Mouse (Mus musculus): ENCODE data around the gene Klhl34. TPM values are rescaled to one million over a fixed set of nuclear protein-coding genes. Genes with fewer than 3 reads are reported as not detected.
A peak's percentile ranks its signal among the peaks of the same experiment; 100 is the strongest.

Klhl34 gene
- polyA plus RNA-seq (2015; fragmentation: Nextera tagmentation; extraction: Ambion mirVana): 2.3 and 3.1 TPM in 2 replicates

DNA sequence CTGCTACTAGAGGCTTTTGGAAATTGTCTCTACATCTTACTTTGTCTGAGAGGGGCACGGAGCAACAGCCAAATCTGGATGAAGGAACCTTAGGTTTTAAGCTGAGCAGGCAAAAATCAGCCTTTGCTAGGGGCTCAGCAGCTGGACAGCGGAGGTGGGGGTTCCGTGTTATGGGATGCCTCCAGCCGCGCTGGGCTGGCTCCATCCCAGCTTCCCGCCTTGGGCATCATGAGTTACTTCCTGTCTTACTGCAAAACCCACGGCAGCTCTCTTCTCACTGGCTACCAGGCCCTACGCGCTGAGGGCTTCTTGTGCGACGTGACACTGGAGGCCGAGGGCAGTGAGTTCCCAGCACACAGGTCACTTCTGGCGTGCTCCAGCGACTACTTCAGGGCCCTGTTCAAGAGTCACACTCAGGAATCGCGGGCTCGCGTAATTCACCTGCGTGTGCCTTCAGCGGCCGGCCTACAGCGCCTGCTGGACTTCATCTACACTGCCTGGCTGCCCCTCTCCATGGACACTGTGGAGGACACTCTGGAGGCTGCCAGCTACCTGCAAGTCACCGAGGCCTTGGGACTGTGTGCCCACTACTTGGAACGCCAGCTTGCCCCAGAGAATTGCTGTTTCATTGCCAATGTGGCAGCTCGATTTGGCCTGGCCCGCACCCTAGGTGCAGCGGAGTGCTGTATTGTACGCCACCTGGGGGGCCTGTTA is at the start of gene Klhl34:
Gene Klhl34 (plus strand): TSS at position 229 of the 714 bp plus-strand sequence.
- 40% methylated on average over 28 of the region's 28 CpGs for WGBS
- no peaks in the 10 kb centered on the region for H3K36me3 ChIP-seq (ENCODE audit: control insufficient read depth, insufficient read depth)
- ATAC-seq: peak; percentile 49

DNA sequence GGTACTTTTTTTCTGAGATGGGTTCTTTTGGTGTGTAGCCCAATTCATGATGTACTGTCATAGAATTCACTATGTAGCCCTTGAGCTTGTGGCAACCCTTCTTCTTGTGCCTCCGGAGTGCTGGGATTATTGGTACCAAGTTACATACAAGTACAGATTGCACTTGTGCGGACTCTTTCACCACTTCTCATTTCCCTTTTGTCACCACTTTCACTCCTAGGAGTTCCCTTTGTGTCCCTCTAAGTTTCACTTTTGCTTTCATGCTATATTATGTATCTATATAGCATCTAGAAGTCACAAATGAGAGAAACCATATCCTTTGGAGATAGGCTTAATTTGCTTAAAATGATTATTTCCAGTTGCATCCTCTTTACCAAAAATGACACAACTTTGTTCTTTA is 16.6 kb upstream of the Klhl34 start:
- H3K27ac ChIP-seq (ENCODE audit: low read length): no peak overlapping the region
- no peaks in the 10 kb centered on the region for H3K27me3 ChIP-seq (replicated peaks; ENCODE audit: control insufficient read depth, insufficient read depth, low read length)
- H3K4me1 ChIP-seq (replicated peaks; ENCODE audit: control insufficient read depth, insufficient read depth, low read length): no peaks in the 10 kb centered on the region
- no peak overlapping the region for H3K4me3 ChIP-seq (replicated peaks; ENCODE audit: low read length)
- no peaks in the 10 kb centered on the region for H3K36me3 ChIP-seq (ENCODE audit: control insufficient read depth, insufficient read depth)
- 95% methylated on average over 2 of the region's 2 CpGs for WGBS
- H3K4me2 ChIP-seq (ENCODE audit: low read length): no peak overlapping the region
- no peaks in the 10 kb centered on the region for H3K9me3 ChIP-seq (ENCODE audit: control insufficient read depth, low read length)
- no peak overlapping the region for H3K9ac ChIP-seq (replicated peaks; ENCODE audit: low read depth, low read length)
- ATAC-seq: no peak

More for the DNA sequence above, at the start of gene Klhl34:
- H3K27ac ChIP-seq (ENCODE audit: low read length): no peak within 1 kb of the TSS
- 0 out of 2 replicates have a peak, but pooled peaks cover 2% of the 10 kb centered on the region for H3K27me3 ChIP-seq (replicated peaks; ENCODE audit: control insufficient read depth, insufficient read depth, low read length)
- peak within 1 kb of the TSS; percentile 22 for H3K4me3 ChIP-seq (replicated peaks; ENCODE audit: low read length)
- H3K4me2 ChIP-seq (ENCODE audit: low read length): peak within 1 kb of the TSS; percentile 50
- H3K9ac ChIP-seq (replicated peaks; ENCODE audit: low read depth, low read length): no peak within 1 kb of the TSS
- peaks cover 4% of the 10 kb centered on the region; the same call in 1 of the 2 replicates for H3K4me1 ChIP-seq (replicated peaks; ENCODE audit: control insufficient read depth, insufficient read depth, low read length)
- H3K9me3 ChIP-seq (ENCODE audit: control insufficient read depth, low read length): no peaks in the 10 kb centered on the region

DNA sequence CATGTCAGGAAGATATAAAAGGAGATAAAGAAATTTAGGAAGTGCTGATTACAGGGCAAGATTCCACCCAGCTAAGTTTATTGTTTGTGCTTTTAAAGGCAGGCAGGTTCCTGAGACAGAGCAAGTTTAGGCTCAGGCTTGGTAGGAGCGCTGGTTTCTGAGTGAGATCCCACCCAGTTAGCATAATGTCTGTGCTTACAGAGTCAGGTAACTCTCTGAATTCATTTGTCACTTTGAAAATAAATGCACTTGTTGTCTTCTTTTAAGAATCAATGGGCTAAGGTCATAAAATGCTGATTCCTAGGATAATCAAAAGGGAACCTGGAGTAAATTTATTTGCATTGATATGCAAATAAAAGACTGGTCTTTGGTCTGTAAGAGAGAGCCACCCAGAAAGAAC is 8.5 kb upstream of the Klhl34 start:
- H3K4me1 ChIP-seq (replicated peaks; ENCODE audit: control insufficient read depth, insufficient read depth, low read length): no peaks in the 10 kb centered on the region
- WGBS: 81% methylated on average over 1 of the region's 1 CpGs
- H3K4me2 ChIP-seq (ENCODE audit: low read length): no peak overlapping the region
- H3K27me3 ChIP-seq (replicated peaks; ENCODE audit: control insufficient read depth, insufficient read depth, low read length): no peaks in the 10 kb centered on the region
- no peak for ATAC-seq
- no peaks in the 10 kb centered on the region for H3K36me3 ChIP-seq (ENCODE audit: control insufficient read depth, insufficient read depth)
- no peaks in the 10 kb centered on the region for H3K9me3 ChIP-seq (ENCODE audit: control insufficient read depth, low read length)
- H3K4me3 ChIP-seq (replicated peaks; ENCODE audit: low read length): no peak overlapping the region
- no peak overlapping the region for H3K9ac ChIP-seq (replicated peaks; ENCODE audit: low read depth, low read length)
- H3K27ac ChIP-seq (ENCODE audit: low read length): no peak overlapping the region

DNA sequence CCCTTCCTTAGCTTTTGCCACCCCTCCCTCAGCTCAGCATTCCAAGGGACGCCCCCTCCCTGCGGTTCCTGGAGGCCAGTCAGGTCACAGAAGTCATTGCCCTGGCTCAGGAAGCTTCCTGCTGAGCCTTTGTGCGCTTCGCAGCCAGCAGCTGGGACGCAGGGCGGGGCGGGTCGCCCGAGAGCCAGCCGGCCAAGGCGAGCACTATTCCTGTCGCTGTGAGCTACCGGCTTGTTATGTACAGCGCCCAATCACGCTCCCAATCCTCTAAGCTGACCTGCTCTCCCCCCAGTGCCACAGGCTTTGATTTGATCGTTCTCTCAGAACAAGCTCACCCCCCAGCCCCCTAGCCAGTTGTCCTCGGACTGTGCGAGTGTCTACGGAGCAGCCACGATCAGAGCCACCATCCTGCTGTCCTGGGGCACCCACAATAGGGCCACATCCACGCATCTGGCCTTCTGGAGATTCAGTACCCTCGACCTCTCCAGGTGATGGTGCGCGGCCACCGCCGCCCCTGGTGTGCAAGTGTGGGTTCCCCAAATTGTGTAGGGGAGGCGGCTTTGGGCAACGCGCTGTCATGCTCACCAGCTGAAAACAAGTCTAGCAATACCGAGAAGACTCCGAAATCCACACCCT is 546 bp upstream of the Klhl34 start:
- peaks cover 4% of the 10 kb centered on the region; the same call in 1 of the 2 replicates for H3K4me1 ChIP-seq (replicated peaks; ENCODE audit: control insufficient read depth, insufficient read depth, low read length)
- peak overlapping the region; percentile 22 for H3K4me3 ChIP-seq (replicated peaks; ENCODE audit: low read length)
- H3K27me3 ChIP-seq (replicated peaks; ENCODE audit: control insufficient read depth, insufficient read depth, low read length): 0 out of 2 replicates have a peak, but pooled peaks cover 2% of the 10 kb centered on the region
- WGBS: 13% methylated on average over 31 of the region's 31 CpGs
- H3K9me3 ChIP-seq (ENCODE audit: control insufficient read depth, low read length): no peaks in the 10 kb centered on the region
- peak overlapping the region; percentile 50 for H3K4me2 ChIP-seq (ENCODE audit: low read length)
- H3K36me3 ChIP-seq (ENCODE audit: control insufficient read depth, insufficient read depth): no peaks in the 10 kb centered on the region
- no peak overlapping the region for H3K27ac ChIP-seq (ENCODE audit: low read length)
- ATAC-seq: peak; percentile 68
- H3K9ac ChIP-seq (replicated peaks; ENCODE audit: low read depth, low read length): no peak overlapping the region

DNA sequence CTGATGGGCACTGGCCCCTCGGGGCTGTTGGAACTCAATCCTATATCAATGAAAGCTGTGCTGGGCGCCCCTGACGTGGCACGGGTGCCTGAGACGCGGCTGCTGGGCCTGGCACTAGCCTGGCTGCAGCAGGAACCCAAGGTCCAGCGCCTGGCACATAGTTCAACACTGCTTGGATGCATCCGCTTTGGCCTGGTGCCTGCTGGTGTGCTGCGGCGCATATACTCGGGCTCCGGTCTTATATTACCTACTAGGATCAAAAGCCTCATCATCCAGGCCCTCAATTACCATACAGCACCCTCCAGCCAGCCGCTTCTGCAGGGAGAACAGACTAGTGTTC is 656 bp downstream of the Klhl34 start:
- Histone ChIP-seq H3K9ac (replicated peaks; ENCODE audit: low read depth, low read length) (no peak overlapping the region), H3K9me3 (ENCODE audit: control insufficient read depth, low read length) (no peaks in the 10 kb centered on the region), H3K4me3 (replicated peaks; ENCODE audit: low read length) (no peak overlapping the region), H3K27ac (ENCODE audit: low read length) (no peak overlapping the region), H3K27me3 (replicated peaks; ENCODE audit: control insufficient read depth, insufficient read depth, low read length) (0 out of 2 replicates have a peak, but pooled peaks cover 2% of the 10 kb centered on the region), H3K36me3 (ENCODE audit: control insufficient read depth, insufficient read depth) (no peaks in the 10 kb centered on the region), H3K4me1 (replicated peaks; ENCODE audit: control insufficient read depth, insufficient read depth, low read length) (peaks cover 4% of the 10 kb centered on the region; the same call in 1 of the 2 replicates), H3K4me2 (ENCODE audit: low read length) (no peak overlapping the region)
- no peak for ATAC-seq
- 77% methylated on average over 13 of the region's 13 CpGs for WGBS

DNA sequence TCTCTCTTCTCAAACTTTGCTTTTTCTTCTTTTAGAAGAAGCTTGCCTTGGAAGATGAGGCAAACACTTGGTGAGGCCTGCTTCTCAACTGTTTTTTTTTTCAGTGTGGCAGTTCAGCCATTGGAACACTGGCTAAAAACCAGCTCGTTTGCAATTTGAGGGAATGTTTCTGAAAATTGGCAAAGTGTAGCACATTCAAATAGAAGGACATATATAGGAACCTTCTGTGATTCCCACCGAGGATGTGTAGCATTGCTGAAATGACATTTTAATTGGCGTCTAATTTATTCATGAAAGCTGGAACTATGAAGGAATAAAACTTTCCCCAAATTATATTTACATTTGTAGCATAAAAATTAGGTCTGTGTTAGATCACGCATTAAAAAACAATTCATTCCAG is 11.7 kb downstream of the Klhl34 start:
- Histone ChIP-seq H3K27me3 (replicated peaks; ENCODE audit: control insufficient read depth, insufficient read depth, low read length) (no peaks in the 10 kb centered on the region), H3K36me3 (ENCODE audit: control insufficient read depth, insufficient read depth) (no peaks in the 10 kb centered on the region), H3K27ac (ENCODE audit: low read length) (no peak overlapping the region), H3K4me2 (ENCODE audit: low read length) (no peak overlapping the region), H3K4me3 (replicated peaks; ENCODE audit: low read length) (no peak overlapping the region), H3K9ac (replicated peaks; ENCODE audit: low read depth, low read length) (no peak overlapping the region), H3K4me1 (replicated peaks; ENCODE audit: control insufficient read depth, insufficient read depth, low read length) (no peaks in the 10 kb centered on the region), H3K9me3 (ENCODE audit: control insufficient read depth, low read length) (no peaks in the 10 kb centered on the region)
- WGBS: 51% methylated on average over 4 of the region's 4 CpGs
- ATAC-seq: peak; percentile 50

Other genes with a start within 250 kb of the Klhl34 start
- gene Yy2, start 249.4 kb upstream of the Klhl34 start, polyA plus RNA-seq (2015; fragmentation: Nextera tagmentation; extraction: Ambion mirVana): 3.1 and 3.7 TPM in 2 replicates
- gene Mbtps2, start 219.7 kb upstream of the Klhl34 start, polyA plus RNA-seq (2015; fragmentation: Nextera tagmentation; extraction: Ambion mirVana): 34.2 and 36.2 TPM in 2 replicates
- 0.29 TPM in 1 of 2 replicates, not detected in the other for gene Smpx, start 119.5 kb upstream of the Klhl34 start, polyA plus RNA-seq (2015; fragmentation: Nextera tagmentation; extraction: Ambion mirVana)
- 13.1 and 14.0 TPM in 2 replicates for gene Cnksr2, start 224.9 kb downstream of the Klhl34 start, polyA plus RNA-seq (2015; fragmentation: Nextera tagmentation; extraction: Ambion mirVana)

All from forebrain, embryonic 16.5 days (tissue).